Mouse (Mus musculus) heart, adult 2 months (tissue): ENCODE measurements at regions not wholly inside any gene's neighbourhood (a gene's known extent, or its start where the extent isn't known, plus 50 kb on each side); places are given as distances from the start of the nearest gene placed in this dataset.

Experiments used
- DNase-seq, 2 experiments: peaks; one replicate each; pipeline ENCODE4 v3.0.0; 2021
- H3K27ac ChIP-seq: fragments of 200-600 bp; 2 replicates; pipeline ENCODE4 v1.8.1; 2022
- H3K27me3 ChIP-seq: fragments of 200-500 bp; 2 replicates; pipeline ENCODE4 v1.6.1; 2012; ENCODE audit warnings: mild to moderate bottlenecking, low read length, inconsistent platforms, mixed read lengths; ENCODE audit not compliant: control insufficient read depth, insufficient read depth
- H3K36me3 ChIP-seq: fragments of 200-500 bp; 2 replicates; pipeline ENCODE4 v1.6.1; 2012; ENCODE audit warnings: low read length, inconsistent platforms; ENCODE audit not compliant: control insufficient read depth, insufficient read depth
- H3K4me1 ChIP-seq: fragments of 200-500 bp; 2 replicates; pipeline ENCODE4 v1.6.1; 2011; ENCODE audit warnings: low read length; ENCODE audit not compliant: control insufficient read depth, insufficient read depth
- H3K4me3 ChIP-seq: fragments of 200-600 bp; 2 replicates; pipeline ENCODE4 v1.8.1; 2022
- H3K79me2 ChIP-seq: fragments of 200-500 bp; replicated peaks from 2 replicates; pipeline ENCODE4 v1.6.1; 2012; ENCODE audit warnings: mild to moderate bottlenecking, inconsistent platforms, low read length, moderate library complexity, mixed read lengths; ENCODE audit not compliant: control insufficient read depth, insufficient read depth
- H3K9ac ChIP-seq: fragments of 200-500 bp; 2 replicates; pipeline ENCODE4 v1.6.1; 2012; ENCODE audit warnings: low read depth, mild to moderate bottlenecking, control low read depth, inconsistent platforms, low read length, mixed read lengths
- CTCF ChIP-seq: fragments of 200-600 bp; IDR thresholded peaks from 2 replicates; pipeline ENCODE4 v1.8.1; 2022; ENCODE audit warnings: antibody characterized with exemption, mild to moderate bottlenecking, moderate library complexity
- EP300 ChIP-seq: fragments of 200-500 bp; IDR thresholded peaks from 2 replicates; pipeline ENCODE4 v1.6.1; 2011; ENCODE audit warnings: low read depth, low read length, control low read depth; ENCODE audit not compliant: insufficient read depth
- POLR2A ChIP-seq: fragments of 200-500 bp; IDR thresholded peaks from 2 replicates; pipeline ENCODE4 v1.6.1; 2011; ENCODE audit warnings: mild to moderate bottlenecking, low read depth, low read length, control low read depth; ENCODE audit not compliant: insufficient read depth
- WGBS: fragments of 180-500 bp; shearing (Covaris S2); methylation state at CpG from one replicate; pipeline ENCODE4 v1.1.7; 2018; 5-methylcytosine and 5-hydroxymethylcytosine counted together
- intact Hi-C: fragments of 180-260 bp; cut with DNase I; formaldehyde crosslinking; loops from one replicate; pipeline ENCODE4 v1.15.1; 2025

DNA sequence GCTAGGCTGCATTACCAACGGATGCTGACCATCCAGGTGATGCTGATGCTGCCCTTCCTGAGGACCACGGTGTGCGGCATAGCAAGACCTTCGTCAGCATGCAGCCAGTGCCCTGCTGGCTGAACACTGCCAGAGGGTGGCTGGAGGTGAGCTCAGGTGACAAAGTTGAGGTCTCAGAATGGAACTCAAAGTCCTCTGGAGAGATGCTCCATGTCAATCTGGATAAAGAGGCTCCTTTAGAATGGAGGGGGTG, 109.4 kb upstream of the Mkln1 start:
- TF ChIP-seq CTCF, result no peak
- TF ChIP-seq POLR2A, result no peak
- no peak for TF ChIP-seq EP300
- H3K4me1 ChIP-seq, result peaks cover 12% of the 10 kb centered on the region
- intact Hi-C loops, result no loop called here
- 79% methylated on average over 4 of the region's 4 CpGs for WGBS
- no peak for DNase-seq
- no peaks in the 10 kb centered on the region for H3K36me3 ChIP-seq
- H3K27me3 ChIP-seq, result no peaks in the 10 kb centered on the region
- no peak overlapping the region for H3K9ac ChIP-seq
- no peaks in the 10 kb centered on the region for H3K79me2 ChIP-seq
- H3K4me3 ChIP-seq, result no peak overlapping the region
- H3K27ac ChIP-seq, result peak overlapping the region; percentile 59

DNA sequence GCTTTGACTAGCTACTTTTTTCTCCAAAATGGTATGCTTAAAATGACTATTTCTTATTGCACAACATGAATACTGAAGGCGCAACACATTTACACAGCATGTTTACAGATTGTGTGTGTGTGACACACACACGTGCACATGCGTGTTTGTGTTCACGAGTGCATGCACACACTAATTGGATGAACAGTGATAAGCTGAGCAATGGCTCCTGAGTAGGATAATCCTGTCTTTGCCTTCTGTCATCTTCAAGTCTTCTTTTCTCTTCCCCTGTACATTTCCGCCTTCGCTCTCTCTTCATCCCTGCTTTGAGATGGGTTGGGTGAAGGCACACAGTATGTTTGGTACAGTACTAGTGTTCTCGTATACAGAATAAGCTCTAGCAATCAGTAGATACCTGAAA, 106.5 kb upstream of the Mkln1 start:
- Histone ChIP-seq H3K79me2 (no peaks in the 10 kb centered on the region), H3K4me1 (peaks cover 10% of the 10 kb centered on the region), H3K4me3 (no peak overlapping the region), H3K27ac (no peak overlapping the region), H3K36me3 (no peaks in the 10 kb centered on the region), H3K27me3 (no peaks in the 10 kb centered on the region), H3K9ac (no peak overlapping the region)
- TF ChIP-seq EP300 (no peak), POLR2A (no peak), CTCF (no peak)
- intact Hi-C loops, result no loop called here
- DNase-seq, result no peak
- WGBS, result 93% methylated on average over 7 of the region's 7 CpGs

DNA sequence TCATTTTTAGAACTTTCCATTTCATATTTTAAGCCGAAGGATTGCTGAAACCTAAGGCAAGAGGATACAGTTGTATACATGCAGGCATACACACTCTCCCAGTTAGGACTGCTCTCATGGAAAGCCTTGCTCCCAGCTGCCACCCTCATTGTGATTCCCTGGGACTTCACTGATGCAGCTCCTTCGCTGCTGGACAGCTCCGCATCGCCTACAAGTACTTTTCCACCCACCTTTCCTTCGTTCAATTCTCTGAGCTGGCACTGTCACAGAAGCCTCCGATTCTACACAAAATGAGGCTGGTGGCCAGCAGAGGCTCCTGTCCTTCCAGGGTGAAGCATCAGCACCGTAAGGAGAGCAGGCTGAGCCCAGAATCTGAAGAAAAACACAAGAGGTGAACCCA, 105.5 kb upstream of the Mkln1 start:
- WGBS, result 53% methylated on average over 7 of the region's 7 CpGs
- intact Hi-C loops, result no loop called here
- peaks cover 7% of the 10 kb centered on the region for H3K4me1 ChIP-seq
- TF ChIP-seq CTCF (no peak), EP300 (no peak), POLR2A (no peak)
- H3K4me3 ChIP-seq, result no peak overlapping the region
- no peak overlapping the region for H3K9ac ChIP-seq
- no peak overlapping the region for H3K27ac ChIP-seq
- no peaks in the 10 kb centered on the region for H3K79me2 ChIP-seq
- no peak for DNase-seq
- no peaks in the 10 kb centered on the region for H3K36me3 ChIP-seq
- H3K27me3 ChIP-seq, result no peaks in the 10 kb centered on the region

DNA sequence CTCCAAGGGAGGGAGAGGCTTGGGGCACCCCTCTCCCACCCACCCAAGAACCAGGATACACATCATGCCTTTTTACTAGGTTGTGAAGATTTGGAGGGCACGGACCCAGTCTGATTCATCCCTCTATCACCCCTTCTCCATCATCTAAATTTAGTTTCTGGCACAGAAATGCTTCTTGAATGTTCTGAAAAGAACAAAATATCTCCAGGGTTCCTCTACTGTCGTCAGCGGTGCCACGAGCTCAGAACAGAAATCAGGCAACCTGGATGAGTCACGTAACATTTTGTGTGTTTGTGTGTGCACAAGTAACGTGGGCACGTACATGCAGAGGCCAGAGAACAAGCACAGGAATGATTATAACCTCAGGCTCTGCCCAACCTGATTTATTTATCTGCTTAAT, 99.1 kb upstream of the Mkln1 start:
- TF ChIP-seq CTCF (no peak), POLR2A (no peak), EP300 (no peak)
- Histone ChIP-seq H3K79me2 (no peaks in the 10 kb centered on the region), H3K4me3 (no peak overlapping the region), H3K4me1 (no peaks in the 10 kb centered on the region), H3K36me3 (no peaks in the 10 kb centered on the region), H3K27me3 (no peaks in the 10 kb centered on the region), H3K27ac (no peak overlapping the region), H3K9ac (no peak overlapping the region)
- intact Hi-C loops, result no loop called here
- 76% methylated on average over 7 of the region's 7 CpGs for WGBS
- DNase-seq, result no peak

DNA sequence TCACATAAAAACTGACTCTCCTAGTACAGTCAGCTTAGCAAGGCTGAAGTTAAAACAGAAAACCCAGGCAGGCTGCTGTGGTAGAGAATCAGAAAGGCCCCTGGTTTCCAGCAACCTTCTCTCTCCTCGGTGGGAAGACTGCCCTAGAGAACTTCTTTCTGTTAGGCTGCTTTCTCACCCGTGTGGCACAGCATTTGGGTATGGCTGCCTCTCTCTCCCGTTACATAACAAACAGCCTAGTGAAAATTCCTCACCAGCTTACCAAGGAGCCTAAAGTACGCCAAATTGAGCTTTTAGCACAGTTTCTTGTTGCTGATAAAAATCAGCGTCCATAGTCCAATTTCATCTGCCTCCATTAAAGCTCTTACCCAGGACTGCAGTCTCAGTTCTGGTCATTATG, 92.8 kb upstream of the Mkln1 start:
- intact Hi-C loops, result no loop called here
- Histone ChIP-seq H3K27ac (no peak overlapping the region), H3K36me3 (peaks cover 2% of the 10 kb centered on the region; the same call in 1 of the 2 replicates), H3K9ac (no peak overlapping the region), H3K4me1 (peaks cover 2% of the 10 kb centered on the region), H3K79me2 (no peaks in the 10 kb centered on the region), H3K27me3 (no peaks in the 10 kb centered on the region), H3K4me3 (no peak overlapping the region)
- WGBS, result 66% methylated on average over 5 of the region's 5 CpGs
- TF ChIP-seq CTCF (no peak), POLR2A (no peak), EP300 (no peak)
- DNase-seq, result no peak

DNA sequence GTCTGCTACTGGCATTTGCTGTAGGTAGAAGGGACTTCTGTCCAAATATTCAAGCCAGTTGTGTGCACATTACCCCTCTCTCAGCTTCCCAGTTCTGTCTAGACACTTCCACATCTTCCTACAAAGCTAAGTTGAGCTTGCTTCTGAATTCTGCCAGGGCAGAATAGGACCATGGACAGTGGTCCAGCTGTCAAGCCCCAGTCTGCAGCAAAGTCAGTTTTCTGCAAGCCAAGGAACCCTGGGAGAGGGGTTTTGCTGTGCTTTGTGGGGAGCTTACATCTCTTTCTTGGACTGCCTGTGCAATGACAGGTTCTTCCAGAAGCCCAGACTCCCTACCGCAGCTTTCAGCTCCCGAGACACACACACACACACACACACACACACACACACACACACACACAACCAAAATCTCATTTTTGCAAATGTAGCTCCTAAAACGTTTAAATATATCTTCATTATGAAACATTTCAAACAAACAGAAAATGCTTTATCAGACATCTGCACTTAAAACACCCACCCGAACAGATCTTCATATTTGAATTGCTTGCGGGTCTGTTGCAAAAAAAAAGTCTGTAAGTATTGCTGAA, 91.4 kb upstream of the Mkln1 start:
- WGBS, result 73% methylated on average over 5 of the region's 5 CpGs
- no peak for DNase-seq

More for the DNA sequence above, 91.4 kb upstream of the Mkln1 start:
- no peak overlapping the region for H3K27ac ChIP-seq
- intact Hi-C loops, result no loop called here
- no peak for TF ChIP-seq POLR2A
- TF ChIP-seq CTCF, result no peak
- no peak for TF ChIP-seq EP300
- peaks cover 2% of the 10 kb centered on the region; the same call in 1 of the 2 replicates for H3K36me3 ChIP-seq
- no peaks in the 10 kb centered on the region for H3K27me3 ChIP-seq
- H3K4me3 ChIP-seq, result no peak overlapping the region
- H3K4me1 ChIP-seq, result peaks cover 2% of the 10 kb centered on the region
- H3K9ac ChIP-seq, result no peak overlapping the region
- no peaks in the 10 kb centered on the region for H3K79me2 ChIP-seq
